Mouse (Mus musculus) cerebellum, postnatal 14 days (tissue): ENCODE measurements around the gene Tor1a.

ENCODE experiments used
- DNase-seq, 2 experiments: peaks; one replicate each; pipeline ENCODE4 v3.0.0; 2021; ENCODE audit warnings: mixed read lengths in 2 of 2

The Tor1a gene

GRCm38 (mm10) chr2:30967352-30968327 is at the start of gene Tor1a:
Gene Tor1a, minus strand, starts transcription at chr2:30967933.
- DNase-seq: peak; percentile 93 to 94

GRCm38 (mm10) chr2:31013371-31014120 is 45.8 kb upstream of the Tor1a start:
- no peak for DNase-seq

GRCm38 (mm10) chr2:31007208-31007607 is 39.5 kb upstream of the Tor1a start:
- no peak for DNase-seq

- no peak for DNase-seq
Measured at GRCm38 (mm10) chr2:31006434-31006833, 38.7 kb upstream of the Tor1a start.

GRCm38 (mm10) chr2:31005453-31005852 is 37.7 kb upstream of the Tor1a start:
- no peak for DNase-seq

GRCm38 (mm10) chr2:31002857-31003256 is 35.1 kb upstream of the Tor1a start:
- no peak for DNase-seq

GRCm38 (mm10) chr2:30998443-30999260 is 30.9 kb upstream of the Tor1a start:
- DNase-seq: no peak

- peak; percentile 53 to 59 for DNase-seq
Measured at GRCm38 (mm10) chr2:30995432-30995996, 27.8 kb upstream of the Tor1a start.

GRCm38 (mm10) chr2:30994853-30995252 is 27.1 kb upstream of the Tor1a start:
- no peak for DNase-seq

GRCm38 (mm10) chr2:30990221-30990620 is 22.5 kb upstream of the Tor1a start:
- no peak for DNase-seq

- no peak for DNase-seq
Measured at GRCm38 (mm10) chr2:30985111-30986020, 17.6 kb upstream of the Tor1a start.

GRCm38 (mm10) chr2:30983024-30983423 is 15.3 kb upstream of the Tor1a start:
- DNase-seq: peak; percentile 38 to 51

GRCm38 (mm10) chr2:30981790-30982513 is 14.2 kb upstream of the Tor1a start, which contains the start of the genes BC005624 and Usp20:
Gene BC005624, minus strand, starts transcription at chr2:30982201.
Gene Usp20, plus strand, starts transcription at chr2:30982279.
- DNase-seq: peak; percentile 99

- no peak for DNase-seq
Measured at GRCm38 (mm10) chr2:30966826-30967225, 907 bp downstream of the Tor1a start.

- no peak for DNase-seq
Measured at GRCm38 (mm10) chr2:30965627-30966026, 2.1 kb downstream of the Tor1a start.

- no peak for DNase-seq
Measured at GRCm38 (mm10) chr2:30962570-30963254, 5.0 kb downstream of the Tor1a start.

- no peak for DNase-seq
Measured at GRCm38 (mm10) chr2:30959856-30960255, 7.9 kb downstream of the Tor1a start.

- no peak for DNase-seq
Measured at GRCm38 (mm10) chr2:30958726-30959125, 9.0 kb downstream of the Tor1a start.

GRCm38 (mm10) chr2:30957511-30957910 is 10.2 kb downstream of the Tor1a start:
- no peak for DNase-seq

- no peak for DNase-seq
Measured at GRCm38 (mm10) chr2:30954797-30955196, 12.9 kb downstream of the Tor1a start.
